Mouse (Mus musculus) hindbrain, embryonic 16.5 days (tissue): ENCODE measurements around the gene Tmtc1. TPM values are rescaled to one million over a fixed set of nuclear protein-coding genes. Genes with fewer than 3 reads are reported as not detected.

Source experiments
- ATAC-seq: fragments of 200-750 bp; cut with Nextera tagmentation; 2 replicates; pipeline ENCODE4 v1.8.0; 2017; ENCODE audit warnings: moderate TSS enrichment, moderate library complexity
- H3K27ac ChIP-seq: fragments of 300-500 bp; sonication (generic); 2 replicates; pipeline ENCODE4 v1.5.1; 2014; ENCODE audit warnings: low read depth, mild to moderate bottlenecking, control low read depth, low read length, moderate library complexity
- H3K27me3 ChIP-seq: fragments of 300-500 bp; sonication (generic); replicated peaks from 2 replicates; pipeline ENCODE4 v1.6.1; 2014; ENCODE audit warnings: low read length; ENCODE audit not compliant: control insufficient read depth, insufficient read depth
- H3K36me3 ChIP-seq: fragments of 300-500 bp; sonication (generic); 2 replicates; pipeline ENCODE4 v1.6.1; 2014; ENCODE audit warnings: mild to moderate bottlenecking, low read length, moderate library complexity, mixed read lengths; ENCODE audit not compliant: control insufficient read depth, insufficient read depth
- H3K4me1 ChIP-seq: fragments of 300-500 bp; sonication (generic); 2 replicates; pipeline ENCODE4 v1.6.1; 2014; ENCODE audit warnings: low read depth, low read length; ENCODE audit not compliant: control insufficient read depth, insufficient read depth
- H3K4me2 ChIP-seq: fragments of 300-500 bp; sonication (generic); 2 replicates; pipeline ENCODE4 v1.6.1; 2014; ENCODE audit warnings: mild to moderate bottlenecking, low read length, control low read depth, moderate library complexity
- H3K4me3 ChIP-seq: fragments of 300-500 bp; sonication (generic); 2 replicates; pipeline ENCODE4 v1.5.1; 2014; ENCODE audit warnings: mild to moderate bottlenecking, low read length, control low read depth, moderate library complexity
- H3K9ac ChIP-seq: fragments of 300-500 bp; sonication (generic); 2 replicates; pipeline ENCODE4 v1.6.1; 2014; ENCODE audit warnings: low read depth, mild to moderate bottlenecking, control low read depth, low read length, moderate library complexity
- H3K9me3 ChIP-seq: fragments of 300-500 bp; sonication (generic); 2 replicates; pipeline ENCODE4 v1.6.1; 2014; ENCODE audit warnings: mild to moderate bottlenecking, low read length, moderate library complexity; ENCODE audit not compliant: control insufficient read depth
- WGBS: fragments of 180-500 bp; shearing (Covaris S2); extraction: QIAGEN DNeasy Blood & Tissue Kit; methylation state at CpG from one replicate; pipeline ENCODE4 v1.1.7; 2014; 5-methylcytosine and 5-hydroxymethylcytosine counted together
- polyA plus RNA-seq: library from polyadenylated mRNA; unstranded; fragments of >200 nt; fragmentation: Nextera tagmentation; extraction: Ambion mirVana; gene quantifications from 2 replicates; pipeline ENCODE4 v1.2.1, GENCODE M21; 2015

Gene Tmtc1
- polyA plus RNA-seq, 1 experiment from 2014 or later, result 2.4 TPM

- ATAC-seq, result no peak
- H3K4me3 ChIP-seq, result no peak overlapping the region
- no peaks in the 10 kb centered on the region for H3K36me3 ChIP-seq
- H3K9me3 ChIP-seq, result no peaks in the 10 kb centered on the region
- no peak overlapping the region for H3K9ac ChIP-seq
- H3K4me2 ChIP-seq, result no peak overlapping the region
- H3K27me3 ChIP-seq, result no peaks in the 10 kb centered on the region
- H3K4me1 ChIP-seq, result no peaks in the 10 kb centered on the region
- 88% methylated on average over 1 of the region's 1 CpGs for WGBS
- no peak overlapping the region for H3K27ac ChIP-seq
Measured at GRCm38 (mm10) chr6:148239311-148239710, 204.9 kb downstream of the Tmtc1 start.

GRCm38 (mm10) chr6:148237453-148237852 is 206.7 kb downstream of the Tmtc1 start:
- Histone ChIP-seq H3K9me3 (no peaks in the 10 kb centered on the region), H3K36me3 (no peaks in the 10 kb centered on the region), H3K4me2 (no peak overlapping the region), H3K27me3 (no peaks in the 10 kb centered on the region), H3K9ac (no peak overlapping the region), H3K27ac (no peak overlapping the region), H3K4me1 (no peaks in the 10 kb centered on the region), H3K4me3 (no peak overlapping the region)
- ATAC-seq, result no peak
- 51% methylated on average over 5 of the region's 5 CpGs for WGBS

GRCm38 (mm10) chr6:148234105-148234828 is 209.9 kb downstream of the Tmtc1 start:
- Histone ChIP-seq H3K27me3 (no peaks in the 10 kb centered on the region), H3K27ac (no peak overlapping the region), H3K4me2 (no peak overlapping the region), H3K4me1 (no peaks in the 10 kb centered on the region), H3K36me3 (no peaks in the 10 kb centered on the region), H3K9me3 (no peaks in the 10 kb centered on the region), H3K9ac (no peak overlapping the region), H3K4me3 (no peak overlapping the region)
- ATAC-seq, result no peak
- WGBS, result 83% methylated on average over 3 of the region's 3 CpGs

GRCm38 (mm10) chr6:148227542-148227941 is 216.6 kb downstream of the Tmtc1 start:
- no peaks in the 10 kb centered on the region for H3K36me3 ChIP-seq
- H3K4me3 ChIP-seq, result no peak overlapping the region
- no peak for ATAC-seq
- H3K27ac ChIP-seq, result no peak overlapping the region
- 74% methylated on average over 3 of the region's 3 CpGs for WGBS
- H3K27me3 ChIP-seq, result no peaks in the 10 kb centered on the region
- H3K9ac ChIP-seq, result no peak overlapping the region
- H3K4me2 ChIP-seq, result no peak overlapping the region
- no peaks in the 10 kb centered on the region for H3K4me1 ChIP-seq
- no peaks in the 10 kb centered on the region for H3K9me3 ChIP-seq

GRCm38 (mm10) chr6:148222686-148223085 is 221.5 kb downstream of the Tmtc1 start:
- ATAC-seq, result no peak
- no peak overlapping the region for H3K9ac ChIP-seq
- H3K4me2 ChIP-seq, result no peak overlapping the region
- no peak overlapping the region for H3K4me3 ChIP-seq
- 75% methylated on average over 2 of the region's 2 CpGs for WGBS
- H3K4me1 ChIP-seq, result no peaks in the 10 kb centered on the region
- H3K36me3 ChIP-seq, result no peaks in the 10 kb centered on the region
- no peaks in the 10 kb centered on the region for H3K9me3 ChIP-seq
- no peaks in the 10 kb centered on the region for H3K27me3 ChIP-seq
- no peak overlapping the region for H3K27ac ChIP-seq

GRCm38 (mm10) chr6:148218235-148219076 is 225.7 kb downstream of the Tmtc1 start:
- no peak for ATAC-seq
- H3K4me1 ChIP-seq, result 0 out of 2 replicates have a peak, but pooled peaks cover 2% of the 10 kb centered on the region
- H3K27ac ChIP-seq, result no peak overlapping the region
- no peak overlapping the region for H3K4me2 ChIP-seq
- WGBS, result 90% methylated on average over 2 of the region's 2 CpGs
- no peaks in the 10 kb centered on the region for H3K27me3 ChIP-seq
- H3K4me3 ChIP-seq, result no peak overlapping the region
- H3K9ac ChIP-seq, result no peak overlapping the region
- no peaks in the 10 kb centered on the region for H3K9me3 ChIP-seq
- H3K36me3 ChIP-seq, result no peaks in the 10 kb centered on the region

- H3K4me2 ChIP-seq, result no peak overlapping the region
- no peak for ATAC-seq
- no peaks in the 10 kb centered on the region for H3K36me3 ChIP-seq
- H3K27me3 ChIP-seq, result no peaks in the 10 kb centered on the region
- no peak overlapping the region for H3K27ac ChIP-seq
- H3K4me3 ChIP-seq, result no peak overlapping the region
- H3K9me3 ChIP-seq, result no peaks in the 10 kb centered on the region
- no peak overlapping the region for H3K9ac ChIP-seq
- WGBS, result 91% methylated on average over 4 of the region's 4 CpGs
- peaks cover 7% of the 10 kb centered on the region for H3K4me1 ChIP-seq
Measured at GRCm38 (mm10) chr6:148216752-148217151, 227.4 kb downstream of the Tmtc1 start.

GRCm38 (mm10) chr6:148214765-148215164 is 229.4 kb downstream of the Tmtc1 start:
- H3K4me2 ChIP-seq, result no peak overlapping the region
- ATAC-seq, result no peak
- H3K9ac ChIP-seq, result no peak overlapping the region
- H3K36me3 ChIP-seq, result no peaks in the 10 kb centered on the region
- H3K27me3 ChIP-seq, result no peaks in the 10 kb centered on the region
- peaks cover 17% of the 10 kb centered on the region for H3K4me1 ChIP-seq
- H3K9me3 ChIP-seq, result no peaks in the 10 kb centered on the region
- WGBS, result 5% methylated on average over 5 of the region's 5 CpGs
- no peak overlapping the region for H3K4me3 ChIP-seq
- H3K27ac ChIP-seq, result no peak overlapping the region

GRCm38 (mm10) chr6:148211897-148212680 is 232.1 kb downstream of the Tmtc1 start, which contains the start of gene Ergic2:
Gene Ergic2, minus strand, starts transcription at chr6:148212374.
- H3K27ac ChIP-seq, result peak within 1 kb of the TSS; percentile 86
- H3K4me1 ChIP-seq, result peaks cover 17% of the 10 kb centered on the region
- H3K36me3 ChIP-seq, result no peaks in the 10 kb centered on the region
- no peaks in the 10 kb centered on the region for H3K9me3 ChIP-seq
- WGBS, result 1% methylated on average over 61 of the region's 61 CpGs
- peak; percentile 99 for ATAC-seq
- H3K9ac ChIP-seq, result peak within 1 kb of the TSS; percentile 88
- H3K4me2 ChIP-seq, result peak within 1 kb of the TSS; percentile 84
- no peaks in the 10 kb centered on the region for H3K27me3 ChIP-seq
- peak within 1 kb of the TSS; percentile 77 for H3K4me3 ChIP-seq
